Mouse (Mus musculus): ENCODE results near the gene Zfp536.

DNA sequence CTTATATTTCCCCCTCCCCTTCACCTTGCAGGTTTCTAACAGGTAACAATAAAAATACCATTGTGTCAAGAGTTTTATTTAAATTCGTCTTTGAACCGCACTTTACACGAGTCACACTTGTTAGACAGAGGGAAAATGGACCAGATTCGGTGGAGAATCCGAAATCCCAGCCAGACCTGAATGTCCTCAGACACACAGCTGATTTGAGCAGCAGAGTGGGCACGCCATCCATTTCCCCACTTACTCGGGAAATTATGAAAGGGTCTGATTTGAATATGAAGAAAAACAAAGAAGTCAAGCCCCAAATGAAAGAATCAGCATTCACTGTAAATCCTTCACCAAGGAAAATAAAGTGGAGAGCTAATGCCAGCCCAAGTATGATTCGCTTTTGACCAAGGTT is 208.1 kb downstream of the Zfp536 start:
- TF ChIP-seq CTCF (IDR thresholded peaks at IDR 0.05; ENCODE audit: control insufficient read depth, insufficient read depth, insufficient read length): no peak
- no peak for TF ChIP-seq MAX (IDR thresholded peaks at IDR 0.05)
- no peak for TF ChIP-seq USF1 (IDR thresholded peaks at IDR 0.05; ENCODE audit: low read depth)
- TF ChIP-seq CEBPB (IDR thresholded peaks at IDR 0.05; ENCODE audit: low read depth): no peak
- TF ChIP-seq MYOG (IDR thresholded peaks at IDR 0.05; ENCODE audit: control insufficient read depth, extremely low read depth, insufficient read length): no peak
- no peak for TF ChIP-seq FOSL1 (IDR thresholded peaks at IDR 0.05; ENCODE audit: insufficient read depth, low read length, poor library complexity, severe bottlenecking)
- TF ChIP-seq MYOD1 (IDR thresholded peaks at IDR 0.05; ENCODE audit: control insufficient read depth, insufficient read length, low read depth): no peak

Measured in C2C12 (cell line).